Mouse (Mus musculus): Measurements from ENCODE around the gene C1ql4. TPM values are rescaled to one million over a fixed set of nuclear protein-coding genes. Genes with fewer than 3 reads are reported as not detected.

C1ql4 gene
- 0.19 TPM in 1 of 2 replicates, not detected in the other for polyA plus RNA-seq (2016; fragmentation: Nextera tagmentation; extraction: Ambion mirVana)

- peak within 1 kb of the TSS; percentile 30 for H3K4me3 ChIP-seq (replicated peaks)
- H3K27me3 ChIP-seq, result peaks cover 100% of the 10 kb centered on the region
- peak within 1 kb of the TSS; percentile 50 for H3K4me2 ChIP-seq
- WGBS, result 9% methylated on average over 60 of the region's 60 CpGs
- H3K27ac ChIP-seq, result no peak within 1 kb of the TSS
- peaks cover 14% of the 10 kb centered on the region for H3K4me1 ChIP-seq (replicated peaks)
- peaks cover 3% of the 10 kb centered on the region; the same call in 1 of the 2 replicates for H3K9me3 ChIP-seq
- H3K9ac ChIP-seq (replicated peaks), result peak within 1 kb of the TSS; percentile 35; the same call in 1 of the 2 replicates
- no peak for ATAC-seq (ENCODE audit: insufficient number of reproducible peaks, insufficient read depth, low FRiP score, low TSS enrichment, low read depth)
- peaks cover 11% of the 10 kb centered on the region for H3K36me3 ChIP-seq
Measured at GRCm38 (mm10) chr15:99087253-99088075, at the start of gene C1ql4. C1ql4 (minus strand) TSS chr15:99087817.

GRCm38 (mm10) chr15:99129956-99130910 is 42.6 kb upstream of the C1ql4 start:
- no peak for ATAC-seq (ENCODE audit: insufficient number of reproducible peaks, insufficient read depth, low FRiP score, low TSS enrichment, low read depth)
- Histone ChIP-seq H3K9ac (replicated peaks) (0 out of 2 replicates have a peak overlapping the region, but pooled peaks have one; percentile 19), H3K4me3 (replicated peaks) (no peak overlapping the region), H3K27ac (peak overlapping the region; percentile 70), H3K27me3 (no peaks in the 10 kb centered on the region), H3K4me2 (no peak overlapping the region), H3K36me3 (peaks cover 20% of the 10 kb centered on the region; the same call in 1 of the 2 replicates), H3K4me1 (replicated peaks) (peaks cover 26% of the 10 kb centered on the region), H3K9me3 (no peaks in the 10 kb centered on the region)
- 61% methylated on average over 22 of the region's 22 CpGs for WGBS

GRCm38 (mm10) chr15:99129441-99129840 is 41.8 kb upstream of the C1ql4 start:
- peaks cover 26% of the 10 kb centered on the region for H3K4me1 ChIP-seq (replicated peaks)
- no peaks in the 10 kb centered on the region for H3K27me3 ChIP-seq
- peaks cover 20% of the 10 kb centered on the region; the same call in 1 of the 2 replicates for H3K36me3 ChIP-seq
- no peak for ATAC-seq (ENCODE audit: insufficient number of reproducible peaks, insufficient read depth, low FRiP score, low TSS enrichment, low read depth)
- H3K9me3 ChIP-seq, result no peaks in the 10 kb centered on the region
- H3K9ac ChIP-seq (replicated peaks), result 0 out of 2 replicates have a peak overlapping the region, but pooled peaks have one; percentile 19
- no peak overlapping the region for H3K4me2 ChIP-seq
- peak overlapping the region; percentile 70; the same call in 1 of the 2 replicates for H3K27ac ChIP-seq
- 53% methylated on average over 11 of the region's 11 CpGs for WGBS
- no peak overlapping the region for H3K4me3 ChIP-seq (replicated peaks)

- H3K27ac ChIP-seq, result no peak overlapping the region
- H3K27me3 ChIP-seq, result no peaks in the 10 kb centered on the region
- H3K9ac ChIP-seq (replicated peaks), result peak overlapping the region; percentile 93; the same call in 1 of the 2 replicates
- H3K4me2 ChIP-seq, result peak overlapping the region; percentile 59
- WGBS, result 76% methylated on average over 6 of the region's 6 CpGs
- ATAC-seq (ENCODE audit: insufficient number of reproducible peaks, insufficient read depth, low FRiP score, low TSS enrichment, low read depth), result no peak
- H3K9me3 ChIP-seq, result no peaks in the 10 kb centered on the region
- H3K4me1 ChIP-seq (replicated peaks), result peaks cover 26% of the 10 kb centered on the region
- H3K36me3 ChIP-seq, result peaks cover 10% of the 10 kb centered on the region; the same call in 1 of the 2 replicates
- H3K4me3 ChIP-seq (replicated peaks), result peak overlapping the region; percentile 80
Measured at GRCm38 (mm10) chr15:99127851-99128522, 40.4 kb upstream of the C1ql4 start.

GRCm38 (mm10) chr15:99126816-99127365 is 39.3 kb upstream of the C1ql4 start:
- H3K36me3 ChIP-seq, result peaks cover 9% of the 10 kb centered on the region; the same call in 1 of the 2 replicates
- 0 out of 2 replicates have a peak, but pooled peaks cover 3% of the 10 kb centered on the region for H3K27me3 ChIP-seq
- peak overlapping the region; percentile 96 for H3K27ac ChIP-seq
- peak; percentile 22; the same call in 1 of the 2 replicates for ATAC-seq (ENCODE audit: insufficient number of reproducible peaks, insufficient read depth, low FRiP score, low TSS enrichment, low read depth)
- no peaks in the 10 kb centered on the region for H3K9me3 ChIP-seq
- peak overlapping the region; percentile 93 for H3K9ac ChIP-seq (replicated peaks)
- WGBS, result under 1% methylated on average over 35 of the region's 35 CpGs
- H3K4me2 ChIP-seq, result peak overlapping the region; percentile 59
- H3K4me3 ChIP-seq (replicated peaks), result peak overlapping the region; percentile 80
- peaks cover 26% of the 10 kb centered on the region for H3K4me1 ChIP-seq (replicated peaks)

- H3K27ac ChIP-seq, result peak overlapping the region; percentile 96
- WGBS, result 1% methylated on average over 109 of the region's 115 CpGs
- peaks cover 7% of the 10 kb centered on the region; the same call in 1 of the 2 replicates for H3K27me3 ChIP-seq
- peak; percentile 86 for ATAC-seq (ENCODE audit: insufficient number of reproducible peaks, insufficient read depth, low FRiP score, low TSS enrichment, low read depth)
- peak overlapping the region; percentile 93 for H3K9ac ChIP-seq (replicated peaks)
- H3K4me3 ChIP-seq (replicated peaks), result peak overlapping the region; percentile 80
- H3K36me3 ChIP-seq, result peaks cover 4% of the 10 kb centered on the region; the same call in 1 of the 2 replicates
- H3K4me2 ChIP-seq, result peak overlapping the region; percentile 59
- H3K4me1 ChIP-seq (replicated peaks), result peaks cover 26% of the 10 kb centered on the region
- H3K9me3 ChIP-seq, result no peaks in the 10 kb centered on the region
Measured at GRCm38 (mm10) chr15:99126081-99126815, 38.6 kb upstream of the C1ql4 start.

GRCm38 (mm10) chr15:99125711-99126080 is 38.1 kb upstream of the C1ql4 start, which contains the start of gene Spats2:
Spats2 (plus strand) TSS chr15:99125916.
- H3K4me2 ChIP-seq, result peak within 1 kb of the TSS; percentile 59
- WGBS, result under 1% methylated on average over 12 of the region's 12 CpGs
- peaks cover 13% of the 10 kb centered on the region; the same call in 1 of the 2 replicates for H3K27me3 ChIP-seq
- no peaks in the 10 kb centered on the region for H3K9me3 ChIP-seq
- ATAC-seq (ENCODE audit: insufficient number of reproducible peaks, insufficient read depth, low FRiP score, low TSS enrichment, low read depth), result no peak
- peak within 1 kb of the TSS; percentile 80 for H3K4me3 ChIP-seq (replicated peaks)
- H3K27ac ChIP-seq, result peak within 1 kb of the TSS; percentile 96
- 0 out of 2 replicates have a peak, but pooled peaks cover 2% of the 10 kb centered on the region for H3K36me3 ChIP-seq
- H3K9ac ChIP-seq (replicated peaks), result peak within 1 kb of the TSS; percentile 93
- peaks cover 22% of the 10 kb centered on the region for H3K4me1 ChIP-seq (replicated peaks)

GRCm38 (mm10) chr15:99122642-99123041 is 35.0 kb upstream of the C1ql4 start:
- H3K4me2 ChIP-seq, result no peak overlapping the region
- H3K27ac ChIP-seq, result no peak overlapping the region
- no peak for ATAC-seq (ENCODE audit: insufficient number of reproducible peaks, insufficient read depth, low FRiP score, low TSS enrichment, low read depth)
- 85% methylated on average over 2 of the region's 2 CpGs for WGBS
- H3K9ac ChIP-seq (replicated peaks), result no peak overlapping the region
- peaks cover 13% of the 10 kb centered on the region; the same call in 1 of the 2 replicates for H3K27me3 ChIP-seq
- no peaks in the 10 kb centered on the region for H3K36me3 ChIP-seq
- no peaks in the 10 kb centered on the region for H3K9me3 ChIP-seq
- H3K4me3 ChIP-seq (replicated peaks), result no peak overlapping the region
- H3K4me1 ChIP-seq (replicated peaks), result peaks cover 2% of the 10 kb centered on the region

GRCm38 (mm10) chr15:99120814-99121213 is 33.2 kb upstream of the C1ql4 start:
- Histone ChIP-seq H3K4me1 (replicated peaks) (peaks cover 5% of the 10 kb centered on the region; the same call in 1 of the 2 replicates), H3K4me2 (0 out of 2 replicates have a peak overlapping the region, but pooled peaks have one; percentile 2), H3K9me3 (no peaks in the 10 kb centered on the region), H3K4me3 (replicated peaks) (no peak overlapping the region), H3K9ac (replicated peaks) (peak overlapping the region; percentile 23; the same call in 1 of the 2 replicates), H3K36me3 (no peaks in the 10 kb centered on the region), H3K27ac (no peak overlapping the region), H3K27me3 (peaks cover 13% of the 10 kb centered on the region; the same call in 1 of the 2 replicates)
- 14% methylated on average over 11 of the region's 11 CpGs for whole genome bisulfite sequencing
- ATAC-seq (ENCODE audit: insufficient number of reproducible peaks, insufficient read depth, low FRiP score, low TSS enrichment, low read depth), result no peak
